Mouse (Mus musculus) liver, adult 2 months (tissue): ENCODE data around the gene Tmcc3.

Experiments used
- CTCF ChIP-seq: fragments of 200-500 bp; IDR thresholded peaks from 2 replicates; pipeline ENCODE4 v1.5.1; 2011; ENCODE audit warnings: low read depth, low read length, control low read depth
- POLR2A ChIP-seq: fragments of 200-500 bp; IDR thresholded peaks from 2 replicates; pipeline ENCODE4 v1.6.1; 2011; ENCODE audit warnings: low read length, control low read depth; ENCODE audit not compliant: insufficient read depth; ENCODE audit errors: extremely low read depth

DNA sequence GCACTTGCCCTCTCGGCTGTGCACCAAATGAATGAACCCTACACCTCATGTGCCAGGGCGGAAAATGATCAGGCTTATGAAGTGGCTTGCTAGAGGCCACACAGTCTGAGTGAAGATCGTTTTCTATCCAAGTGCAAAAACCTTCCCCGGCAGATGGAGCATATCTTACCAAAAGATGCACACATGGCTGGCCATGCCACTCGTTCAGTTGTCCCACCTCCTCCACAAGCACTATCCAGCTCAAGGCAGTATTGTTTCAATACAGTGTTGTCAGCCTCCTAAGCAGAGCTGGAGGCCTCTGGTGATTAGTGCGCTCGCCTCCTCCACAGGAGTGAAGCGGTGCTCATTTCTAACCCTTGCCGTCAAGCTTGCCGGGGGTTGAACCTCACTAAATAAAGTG lies 66.1 kb downstream of the Tmcc3 start:
- TF ChIP-seq POLR2A = no peak
- no peak for TF ChIP-seq CTCF
